ENCODE assay signal across 22 mouse cellular contexts in genomic region chr2:115322582-115322981, GRCm38 (mm10).
A peak's percentile ranks its signal among the peaks of the same experiment; 100 is the strongest.
DNase-seq lines count a peak whose midpoint lies in the region; ATAC-seq and TF ChIP-seq lines count a peak whose summit lies in the region.
"Had no signal": no experiment of that assay in that cellular context is flagged by ENCODE, and none has a peak within 500 bp of the region (broad histone marks: within the 10 kb centered on the region; RNA-seq: fewer than 3 reads in every experiment).

No protein-coding gene starts in this region.

- peaks cover 15% of the 10 kb centered on the region for H3K27me3 ChIP-seq in hindbrain, embryonic 10.5 days (ENCODE audit: insufficient read depth, poor library complexity, severe bottlenecking)
- H3K27me3 ChIP-seq in hindbrain, embryonic 14.5 days (ENCODE audit: control insufficient read depth, insufficient read depth, low read length): no peaks in the 10 kb centered on the region
- H3K27me3 ChIP-seq in Patski: no peaks in the 10 kb centered on the region
- peaks cover 32% of the 10 kb centered on the region for H3K27me3 ChIP-seq in midbrain, embryonic 13.5 days
- H3K27me3 ChIP-seq: liver, embryonic 15.5 days had no signal

- no peak overlapping the region for H3K4me3 ChIP-seq in hindbrain, embryonic 10.5 days
- no peak overlapping the region for H3K4me3 ChIP-seq in hindbrain, embryonic 14.5 days (replicated peaks; ENCODE audit: low read length)
- no peak overlapping the region for H3K4me3 ChIP-seq in midbrain, embryonic 13.5 days (replicated peaks)
- H3K4me3 ChIP-seq: liver, embryonic 15.5 days had no signal

- no peak for TF ChIP-seq CTCF in Patski (IDR thresholded peaks at IDR 0.05)
- no peak for TF ChIP-seq CTCF in brain, embryonic 14.5 days (IDR thresholded peaks at IDR 0.05; ENCODE audit: borderline replicate concordance, extremely low read depth, insufficient read depth, insufficient read length)

- CTCF ChIA-PET in Patski (lab: Charles Lee): interaction anchor here (1.4 kb wide), 1 partner anchor 48 kb away, joined by 3 read pairs; no protein-coding TSS in a partner anchor

- H3K9ac ChIP-seq in hindbrain, embryonic 14.5 days: no peak overlapping the region
- no peak overlapping the region for H3K9ac ChIP-seq in midbrain, embryonic 13.5 days (replicated peaks)
- H3K9ac ChIP-seq: liver, embryonic 15.5 days had no signal

- POLR2A ChIA-PET in Patski (lab: Charles Lee): no interaction called here

- H3K4me2 ChIP-seq in hindbrain, embryonic 14.5 days (replicated peaks): no peak overlapping the region
- H3K4me2 ChIP-seq in midbrain, embryonic 13.5 days (replicated peaks): no peak overlapping the region
- H3K4me2 ChIP-seq: heart, embryonic 11.5 days; liver, embryonic 15.5 days had no signal

- WGBS in hindbrain, embryonic 10.5 days: 35% methylated on average over 5 of the region's 5 CpGs
- 31% methylated on average over 5 of the region's 5 CpGs for WGBS in hindbrain, embryonic 14.5 days
- 6% methylated on average over 5 of the region's 5 CpGs for WGBS in midbrain, embryonic 13.5 days

- no peaks in the 10 kb centered on the region for H3K36me3 ChIP-seq in hindbrain, embryonic 10.5 days
- H3K36me3 ChIP-seq in hindbrain, embryonic 14.5 days (replicated peaks; ENCODE audit: control insufficient read depth, insufficient read depth): no peaks in the 10 kb centered on the region
- H3K36me3 ChIP-seq in midbrain, embryonic 13.5 days: no peaks in the 10 kb centered on the region
- H3K36me3 ChIP-seq: liver, embryonic 15.5 days had no signal

- ATAC-seq in hindbrain, embryonic 14.5 days (ENCODE audit: low FRiP score): no peak
- no peak for ATAC-seq in Patski
- ATAC-seq in midbrain, embryonic 13.5 days: peak; percentile 58
- ATAC-seq: inflammation-experienced regulatory T-cells, adult 6 months; lung, postnatal 0 days had no signal

- peak; percentile 13 for DNase-seq in hindbrain, embryonic 10.5 days (ENCODE audit: low spot score)
- DNase-seq in hindbrain, embryonic 14.5 days (ENCODE audit: low spot score): no peak
- DNase-seq in Patski (ENCODE audit: low read depth, low spot score) (peak; percentile 50), MN1 (ENCODE audit: low spot score) (no peak)
- peak; percentile 54 for DNase-seq in brain, embryonic 14.5 days (ENCODE audit: low read depth)
- no peak for DNase-seq in Muller cell, postnatal 12 days (ENCODE audit: inconsistent ontology term)
- DNase-seq: adrenal gland, postnatal 14 days; cerebellum, adult 9-11 months; gastrocnemius, postnatal 14 days; heart, adult 11 months; heart, postnatal 10 days; kidney, adult 18-20 months; liver; right cerebral cortex, adult 18-20 months; right cerebral cortex, postnatal 4 days; thymus, postnatal 25 days had no signal

- no peak overlapping the region for H3K27ac ChIP-seq in hindbrain, embryonic 10.5 days
- H3K27ac ChIP-seq in hindbrain, embryonic 14.5 days: no peak overlapping the region
- no peak overlapping the region for H3K27ac ChIP-seq in midbrain, embryonic 13.5 days
- H3K27ac ChIP-seq: liver, embryonic 15.5 days; macrophage had no signal

- no peaks in the 10 kb centered on the region for H3K4me1 ChIP-seq in hindbrain, embryonic 10.5 days (replicated peaks)
- H3K4me1 ChIP-seq in hindbrain, embryonic 14.5 days (replicated peaks; ENCODE audit: control insufficient read depth, insufficient read depth, low read length): no peaks in the 10 kb centered on the region
- H3K4me1 ChIP-seq in midbrain, embryonic 13.5 days (replicated peaks): no peaks in the 10 kb centered on the region

- no peak for TF ChIP-seq POLR2A in brain, embryonic 14.5 days (IDR thresholded peaks at IDR 0.05; ENCODE audit: borderline replicate concordance, extremely low read depth, insufficient read depth, insufficient read length, poor library complexity, severe bottlenecking)

- no peaks in the 10 kb centered on the region for H3K9me3 ChIP-seq in hindbrain, embryonic 10.5 days
- no peaks in the 10 kb centered on the region for H3K9me3 ChIP-seq in hindbrain, embryonic 14.5 days (ENCODE audit: control insufficient read depth, low read length)
- no peaks in the 10 kb centered on the region for H3K9me3 ChIP-seq in midbrain, embryonic 13.5 days
- H3K9me3 ChIP-seq: liver, embryonic 15.5 days had no signal

- in situ Hi-C loops in Patski (cut with MboI; ENCODE audit: low pct_unique_long_range_greater_than_20kb): no loop called here

Comparison
In these comparisons a context has a peak if more than half of its experiments do, and no peak if none do; other contexts are left out.
1. DNase-seq: peak in hindbrain, embryonic 10.5 days (single experiment), Patski (single experiment) and brain, embryonic 14.5 days (single experiment); none in hindbrain, embryonic 14.5 days (single experiment), Muller cell, postnatal 12 days (single experiment) and MN1 (single experiment).